ENCODE assay signal across 8 mouse cellular contexts in the genomic region with DNA sequence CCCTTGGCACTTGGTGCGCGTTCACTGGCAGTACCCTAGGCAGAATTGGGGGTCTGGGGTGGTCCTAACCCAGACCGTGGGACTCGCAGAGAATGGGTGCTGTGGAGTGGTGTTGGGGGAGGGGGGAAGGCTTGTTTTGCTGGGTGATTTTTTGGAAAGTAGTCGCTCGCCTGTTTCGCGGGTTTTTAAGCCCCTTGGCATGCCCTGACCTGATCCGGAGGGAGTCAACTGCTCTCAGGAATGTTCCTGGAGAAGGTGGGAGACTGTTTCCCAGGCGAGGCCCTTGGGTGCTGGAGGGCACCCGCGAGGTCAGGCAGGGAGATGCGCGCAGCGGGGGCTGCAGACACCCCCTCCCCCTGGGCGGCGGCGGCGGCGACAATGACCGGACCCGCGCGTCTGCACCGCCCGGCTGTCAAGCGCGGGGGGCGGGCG. TPM values are rescaled to one million over a fixed set of nuclear protein-coding genes. Genes with fewer than 3 reads are reported as not detected.
DNase-seq lines count a peak whose midpoint lies in the region; ATAC-seq and TF ChIP-seq lines count a peak whose summit lies in the region.

Gene Ntn4 (plus strand): TSS at position 161 of the 432 bp plus-strand sequence.

- H3K27ac ChIP-seq in lung, embryonic 14.5 days (ENCODE audit: low read depth), result 0 out of 2 replicates have a peak within 1 kb of the TSS, but pooled peaks have one; percentile 12
- H3K27ac ChIP-seq in embryonic facial prominence, embryonic 10.5 days (replicated peaks), result peak within 1 kb of the TSS; percentile 92
- peak within 1 kb of the TSS; percentile 53 for H3K27ac ChIP-seq in heart, embryonic 16.5 days (ENCODE audit: low read length)
- H3K27ac ChIP-seq in liver, embryonic 15.5 days (replicated peaks), result no peak within 1 kb of the TSS

- no peaks in the 10 kb centered on the region for H3K9me3 ChIP-seq in lung, embryonic 14.5 days (ENCODE audit: low read depth, low read length)
- H3K9me3 ChIP-seq in embryonic facial prominence, embryonic 10.5 days, result no peaks in the 10 kb centered on the region
- no peaks in the 10 kb centered on the region for H3K9me3 ChIP-seq in heart, embryonic 16.5 days (replicated peaks; ENCODE audit: control insufficient read depth, low read length)
- H3K9me3 ChIP-seq in liver, embryonic 15.5 days (replicated peaks), result no peaks in the 10 kb centered on the region

- H3K4me1 ChIP-seq in lung, embryonic 14.5 days (ENCODE audit: insufficient read depth), result no peaks in the 10 kb centered on the region; the same call in 1 of the 2 replicates
- peaks cover 35% of the 10 kb centered on the region for H3K4me1 ChIP-seq in embryonic facial prominence, embryonic 10.5 days
- H3K4me1 ChIP-seq in heart, embryonic 16.5 days (ENCODE audit: control insufficient read depth, insufficient read depth, low read length), result peaks cover 11% of the 10 kb centered on the region
- H3K4me1 ChIP-seq in liver, embryonic 15.5 days (replicated peaks), result peaks cover 36% of the 10 kb centered on the region

- H3K4me2 ChIP-seq in lung, embryonic 14.5 days, result peak within 1 kb of the TSS; percentile 100
- peak within 1 kb of the TSS; percentile 90 for H3K4me2 ChIP-seq in heart, embryonic 16.5 days (ENCODE audit: low read depth, low read length)
- H3K4me2 ChIP-seq in liver, embryonic 15.5 days, result peak within 1 kb of the TSS; percentile 99

- no peaks in the 10 kb centered on the region for H3K36me3 ChIP-seq in lung, embryonic 14.5 days (ENCODE audit: insufficient read depth)
- peaks cover 4% of the 10 kb centered on the region; the same call in 1 of the 2 replicates for H3K36me3 ChIP-seq in embryonic facial prominence, embryonic 10.5 days (replicated peaks)
- H3K36me3 ChIP-seq in heart, embryonic 16.5 days (ENCODE audit: control insufficient read depth, insufficient read depth), result no peaks in the 10 kb centered on the region
- no peaks in the 10 kb centered on the region for H3K36me3 ChIP-seq in liver, embryonic 15.5 days (replicated peaks)

- TF ChIP-seq CTCF in lung, embryonic 14.5 days (IDR thresholded peaks at IDR 0.05; ENCODE audit: low read depth), result no peak

- H3K4me3 ChIP-seq in lung, embryonic 14.5 days (ENCODE audit: low read depth, low read length), result peak within 1 kb of the TSS; percentile 70
- peak within 1 kb of the TSS; percentile 87 for H3K4me3 ChIP-seq in embryonic facial prominence, embryonic 10.5 days
- peak within 1 kb of the TSS; percentile 77 for H3K4me3 ChIP-seq in heart, embryonic 16.5 days (ENCODE audit: low read length)
- H3K4me3 ChIP-seq in liver, embryonic 15.5 days (replicated peaks), result peak within 1 kb of the TSS; percentile 67

- ATAC-seq in lung, embryonic 14.5 days (ENCODE audit: insufficient read depth), result no peak; the same call in 1 of the 2 replicates
- ATAC-seq in heart, embryonic 16.5 days (replicated peaks; ENCODE audit: extremely low read depth, insufficient read depth, low FRiP score), result no peak
- no peak for ATAC-seq in liver, embryonic 15.5 days (ENCODE audit: insufficient read depth)
- ATAC-seq in frontal cortex, adult (ENCODE audit: low TSS enrichment), result no peak
- ATAC-seq in inflammation-experienced regulatory T-cells, adult 6 months, result no peak

- peak within 1 kb of the TSS; percentile 68 for H3K9ac ChIP-seq in lung, embryonic 14.5 days
- H3K9ac ChIP-seq in heart, embryonic 16.5 days (ENCODE audit: low read length), result peak within 1 kb of the TSS; percentile 87
- peak within 1 kb of the TSS; percentile 69 for H3K9ac ChIP-seq in liver, embryonic 15.5 days

- WGBS in lung, embryonic 14.5 days, result 4% methylated on average over 19 of the region's 30 CpGs
- 2% methylated on average over 30 of the region's 30 CpGs for whole genome bisulfite sequencing in embryonic facial prominence, embryonic 10.5 days
- 4% methylated on average over 26 of the region's 30 CpGs for WGBS in heart, embryonic 16.5 days
- 6% methylated on average over 19 of the region's 30 CpGs for WGBS in liver, embryonic 15.5 days (ENCODE audit: insufficient replicate concordance)

- no peak for DNase-seq in lung, embryonic 14.5 days
- DNase-seq in lung, postnatal 25 days (ENCODE audit: low spot score), result no peak
- peak; percentile 65 for DNase-seq in embryonic facial prominence, embryonic 10.5 days (ENCODE audit: low spot score)
- DNase-seq in layer of hippocampus, adult 11-12 months (ENCODE audit: low spot score), result no peak

- peaks cover 55% of the 10 kb centered on the region for H3K27me3 ChIP-seq in lung, embryonic 14.5 days (ENCODE audit: insufficient read depth, low read length)
- peaks cover 82% of the 10 kb centered on the region for H3K27me3 ChIP-seq in embryonic facial prominence, embryonic 10.5 days (replicated peaks; ENCODE audit: low read depth, poor library complexity, severe bottlenecking)
- peaks cover 32% of the 10 kb centered on the region for H3K27me3 ChIP-seq in heart, embryonic 16.5 days (ENCODE audit: control insufficient read depth, insufficient read depth, low read length)
- peaks cover 79% of the 10 kb centered on the region for H3K27me3 ChIP-seq in liver, embryonic 15.5 days

RNA-seq across cellular contexts. Expression of gene Ntn4, which starts in this region (rescaled TPM):
- polyA plus RNA-seq in lung, embryonic 14.5 days (2014; fragmentation: Nextera tagmentation; extraction: Ambion mirVana), result 0.76 and 0.92 TPM in 2 replicates
- 0.41 and 0.87 TPM in 2 replicates for polyA plus RNA-seq in embryonic facial prominence, embryonic 10.5 days (2016; fragmentation: Nextera tagmentation; extraction: Ambion mirVana)
- 2.8 and 5.0 TPM in 2 replicates for polyA plus RNA-seq in heart, embryonic 16.5 days (2015; fragmentation: Nextera tagmentation; extraction: Ambion mirVana)
- polyA plus RNA-seq in liver, embryonic 15.5 days (2015; fragmentation: Nextera tagmentation; extraction: Ambion mirVana), result 0.07 and 0.09 TPM in 2 replicates
- 1 to 10 TPM in 1 of 3 experiments, under 1 TPM in 1, not detected in 1; 0.15 to 2.1 TPM for polyA plus RNA-seq in inflammation-experienced regulatory T-cells, adult 6 months (2017; shearing (Covaris generic))

Comparison
In these comparisons a context has a peak if more than half of its experiments do, and no peak if none do; other contexts are left out.
1. Peak in DNase-seq, H3K4me3 ChIP-seq and H3K27ac ChIP-seq in embryonic facial prominence, embryonic 10.5 days; RNA of the gene not detected or under 1 TPM.